Mouse (Mus musculus) megakaryocyte, embryonic 14.5 days (primary cell): Measurements from ENCODE around the gene St3gal3.

Experiments
- FLI1 ChIP-seq: IDR thresholded peaks from 2 replicates; pipeline ENCODE4 v1.6.1; 2012; ENCODE audit warnings: low read length, inconsistent platforms, mixed read lengths
- GATA1 ChIP-seq: IDR thresholded peaks from 3 replicates; pipeline ENCODE4 v1.6.1; 2012; ENCODE audit warnings: mixed read lengths, low read length, inconsistent platforms, borderline replicate concordance

DNA sequence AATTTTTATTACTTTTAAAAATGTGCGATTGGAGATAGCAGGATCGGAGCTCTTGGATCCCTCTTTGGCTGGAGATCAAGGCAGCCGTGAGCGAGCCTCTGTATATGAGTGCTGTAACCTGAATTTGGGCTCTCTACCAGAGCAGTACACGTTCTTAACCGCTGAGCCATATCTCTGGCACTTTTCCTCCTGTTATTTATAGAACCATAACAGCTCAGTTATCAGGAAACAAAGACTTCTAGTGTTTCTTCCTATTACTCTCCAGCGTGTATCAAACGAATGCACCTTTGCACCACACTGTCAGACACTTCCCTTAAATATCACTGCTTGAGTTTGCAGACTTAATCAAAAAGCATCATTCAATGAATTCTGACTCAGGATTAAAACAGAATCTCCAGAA is 147.9 kb downstream of the St3gal3 start:
- TF ChIP-seq GATA1 (no peak), FLI1 (no peak)
